Mouse (Mus musculus) kidney, adult 2 months (tissue): ENCODE results near the gene Tmem115.

Experiments
- CTCF ChIP-seq: fragments of 200-500 bp; conservative IDR thresholded peaks from 2 replicates; pipeline ENCODE4 v1.5.1; 2011; ENCODE audit warnings: low read depth, mild to moderate bottlenecking, control low read depth, low read length, moderate library complexity, mixed read lengths; ENCODE audit not compliant: insufficient read depth, insufficient read length
- POLR2A ChIP-seq: fragments of 200-500 bp; IDR thresholded peaks from one replicate; pipeline ENCODE4 v1.6.1; 2011; ENCODE audit warnings: low read depth, low read length, control low read depth

DNA sequence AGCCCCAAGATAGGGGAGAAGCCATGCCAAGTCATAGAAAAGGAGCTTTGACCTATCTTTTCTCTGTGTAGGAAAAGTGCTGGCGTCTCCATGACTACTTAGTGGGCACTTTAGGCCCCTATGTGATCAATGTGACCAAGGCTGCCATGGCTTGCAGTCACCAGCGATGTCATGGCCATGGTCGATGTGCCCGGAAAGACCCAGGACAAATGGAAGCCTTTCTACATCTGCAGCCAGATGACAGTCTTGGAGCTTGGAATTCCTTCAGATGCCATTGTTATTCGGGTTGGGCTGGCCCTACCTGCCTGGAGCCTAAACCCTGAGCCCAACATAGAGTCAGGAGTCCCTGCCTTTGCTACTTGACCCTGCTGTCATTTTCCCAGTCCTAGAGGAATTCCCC, 52.8 kb downstream of the Tmem115 start:
- TF ChIP-seq CTCF = no peak
- no peak for TF ChIP-seq POLR2A
